Mouse (Mus musculus): ENCODE data around the gene Phlpp1. TPM values are rescaled to one million over a fixed set of nuclear protein-coding genes. Genes with fewer than 3 reads are reported as not detected.

Gene Phlpp1
- polyA plus RNA-seq, 1 experiment = 27.0 TPM

GRCm38 (mm10) chr1:106183701-106184100 lies 12.1 kb downstream of the Phlpp1 start:
- no peak for DNase-seq (ENCODE audit: low read depth)
- no peak for TF ChIP-seq POLR2A (IDR thresholded peaks at IDR 0.05; ENCODE audit: borderline replicate concordance, extremely low read depth, insufficient read depth, insufficient read length, poor library complexity, severe bottlenecking)
- no peak for TF ChIP-seq CTCF (IDR thresholded peaks at IDR 0.05; ENCODE audit: borderline replicate concordance, extremely low read depth, insufficient read depth, insufficient read length)

GRCm38 (mm10) chr1:106184780-106185460 lies 13.4 kb downstream of the Phlpp1 start:
- DNase-seq (ENCODE audit: low read depth) = no peak
- TF ChIP-seq POLR2A (IDR thresholded peaks at IDR 0.05; ENCODE audit: borderline replicate concordance, extremely low read depth, insufficient read depth, insufficient read length, poor library complexity, severe bottlenecking) = no peak

GRCm38 (mm10) chr1:106185461-106185924 lies 13.9 kb downstream of the Phlpp1 start:
- TF ChIP-seq POLR2A (IDR thresholded peaks at IDR 0.05; ENCODE audit: borderline replicate concordance, extremely low read depth, insufficient read depth, insufficient read length, poor library complexity, severe bottlenecking) (no peak), CTCF (IDR thresholded peaks at IDR 0.05; ENCODE audit: borderline replicate concordance, extremely low read depth, insufficient read depth, insufficient read length) (no peak)

DNA sequence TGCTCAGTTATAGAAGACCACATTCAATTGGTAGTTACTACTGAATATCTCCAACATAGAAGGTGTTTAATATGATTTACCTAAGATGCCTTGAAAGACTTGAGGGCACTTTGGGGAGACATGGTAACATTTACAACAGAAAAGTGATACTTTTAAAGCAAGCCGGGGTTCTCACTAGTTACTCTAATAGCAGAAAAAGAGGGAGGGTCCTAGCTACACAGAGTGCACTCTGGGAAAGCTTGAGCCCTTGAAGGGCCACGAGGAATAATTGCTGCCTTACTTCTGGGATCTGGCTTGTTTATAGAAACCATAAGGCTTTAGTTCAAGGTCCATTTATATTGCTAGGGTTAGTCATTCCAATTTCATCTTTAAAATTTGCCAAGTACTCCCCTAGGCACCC lies 14.5 kb downstream of the Phlpp1 start:
- DNase-seq (ENCODE audit: low read depth) = no peak
- no peak for TF ChIP-seq CTCF (IDR thresholded peaks at IDR 0.05; ENCODE audit: borderline replicate concordance, extremely low read depth, insufficient read depth, insufficient read length)

More at GRCm38 (mm10) chr1:106185461-106185924, 13.9 kb downstream of the Phlpp1 start:
- DNase-seq (ENCODE audit: low read depth) = peak; percentile 61

GRCm38 (mm10) chr1:106187480-106187879 lies 15.9 kb downstream of the Phlpp1 start:
- no peak for DNase-seq (ENCODE audit: low read depth)
- TF ChIP-seq POLR2A (IDR thresholded peaks at IDR 0.05; ENCODE audit: borderline replicate concordance, extremely low read depth, insufficient read depth, insufficient read length, poor library complexity, severe bottlenecking) (no peak), CTCF (IDR thresholded peaks at IDR 0.05; ENCODE audit: borderline replicate concordance, extremely low read depth, insufficient read depth, insufficient read length) (no peak)

DNA sequence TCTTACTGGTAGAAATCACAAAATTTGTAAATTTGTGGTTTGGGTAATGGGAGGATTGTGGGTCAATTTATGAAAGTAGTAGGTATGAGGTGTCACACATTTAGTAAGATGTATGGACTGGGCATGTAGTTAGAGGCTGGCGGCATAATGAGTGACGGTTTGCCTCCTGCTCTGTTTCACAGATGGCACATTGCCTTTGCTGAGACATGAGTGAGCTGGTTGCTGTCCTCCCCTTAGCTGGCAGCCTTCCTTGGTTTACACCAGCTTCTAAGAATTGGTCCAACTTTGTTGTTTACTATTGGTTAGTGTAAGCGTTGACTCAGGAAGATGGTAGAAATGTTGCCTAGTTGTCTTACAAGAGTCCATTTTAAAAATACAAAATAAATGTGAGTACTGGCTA lies 17.2 kb downstream of the Phlpp1 start:
- peak; percentile 67 for DNase-seq (ENCODE audit: low read depth)

GRCm38 (mm10) chr1:106189311-106189710 lies 17.8 kb downstream of the Phlpp1 start:
- TF ChIP-seq CTCF (IDR thresholded peaks at IDR 0.05; ENCODE audit: borderline replicate concordance, extremely low read depth, insufficient read depth, insufficient read length) (no peak), POLR2A (IDR thresholded peaks at IDR 0.05; ENCODE audit: borderline replicate concordance, extremely low read depth, insufficient read depth, insufficient read length, poor library complexity, severe bottlenecking) (no peak)
- DNase-seq (ENCODE audit: low read depth) = no peak

More for the DNA sequence above, 17.2 kb downstream of the Phlpp1 start:
- TF ChIP-seq POLR2A (IDR thresholded peaks at IDR 0.05; ENCODE audit: borderline replicate concordance, extremely low read depth, insufficient read depth, insufficient read length, poor library complexity, severe bottlenecking) = no peak
- no peak for TF ChIP-seq CTCF (IDR thresholded peaks at IDR 0.05; ENCODE audit: borderline replicate concordance, extremely low read depth, insufficient read depth, insufficient read length)

GRCm38 (mm10) chr1:106190695-106191094 lies 19.1 kb downstream of the Phlpp1 start:
- TF ChIP-seq CTCF (IDR thresholded peaks at IDR 0.05; ENCODE audit: borderline replicate concordance, extremely low read depth, insufficient read depth, insufficient read length) = no peak
- no peak for DNase-seq (ENCODE audit: low read depth)

DNA sequence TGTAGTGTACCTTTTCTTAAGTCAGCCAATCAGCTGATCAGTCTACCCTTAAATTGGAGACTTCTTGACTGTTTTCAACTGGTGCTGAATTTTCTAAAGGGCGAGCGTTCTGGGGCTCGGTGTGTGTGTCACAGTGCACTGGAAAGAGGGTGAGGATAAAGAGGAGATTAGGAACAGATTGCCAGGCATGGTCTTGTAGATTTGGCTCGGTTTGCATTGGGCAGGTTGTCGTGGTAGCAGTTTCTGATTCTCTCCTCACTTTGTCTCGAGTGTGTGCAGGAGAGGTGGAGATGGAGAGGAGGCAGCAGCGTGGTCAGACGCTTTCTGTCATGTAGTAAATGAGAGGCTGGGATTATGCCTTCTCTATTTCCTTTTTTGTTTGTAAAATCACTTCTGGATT lies 20.3 kb downstream of the Phlpp1 start:
- TF ChIP-seq POLR2A (IDR thresholded peaks at IDR 0.05; ENCODE audit: borderline replicate concordance, extremely low read depth, insufficient read depth, insufficient read length, poor library complexity, severe bottlenecking) (no peak), CTCF (IDR thresholded peaks at IDR 0.05; ENCODE audit: borderline replicate concordance, extremely low read depth, insufficient read depth, insufficient read length) (no peak)
- no peak for DNase-seq (ENCODE audit: low read depth)

GRCm38 (mm10) chr1:106192864-106193470 lies 21.4 kb downstream of the Phlpp1 start:
- no peak for DNase-seq (ENCODE audit: low read depth)
- no peak for TF ChIP-seq POLR2A (IDR thresholded peaks at IDR 0.05; ENCODE audit: borderline replicate concordance, extremely low read depth, insufficient read depth, insufficient read length, poor library complexity, severe bottlenecking)
- no peak for TF ChIP-seq CTCF (IDR thresholded peaks at IDR 0.05; ENCODE audit: borderline replicate concordance, extremely low read depth, insufficient read depth, insufficient read length)

- TF ChIP-seq CTCF (IDR thresholded peaks at IDR 0.05; ENCODE audit: borderline replicate concordance, extremely low read depth, insufficient read depth, insufficient read length) (no peak), POLR2A (IDR thresholded peaks at IDR 0.05; ENCODE audit: borderline replicate concordance, extremely low read depth, insufficient read depth, insufficient read length, poor library complexity, severe bottlenecking) (no peak)
Observed at GRCm38 (mm10) chr1:106193487-106193886, 21.9 kb downstream of the Phlpp1 start.

DNA sequence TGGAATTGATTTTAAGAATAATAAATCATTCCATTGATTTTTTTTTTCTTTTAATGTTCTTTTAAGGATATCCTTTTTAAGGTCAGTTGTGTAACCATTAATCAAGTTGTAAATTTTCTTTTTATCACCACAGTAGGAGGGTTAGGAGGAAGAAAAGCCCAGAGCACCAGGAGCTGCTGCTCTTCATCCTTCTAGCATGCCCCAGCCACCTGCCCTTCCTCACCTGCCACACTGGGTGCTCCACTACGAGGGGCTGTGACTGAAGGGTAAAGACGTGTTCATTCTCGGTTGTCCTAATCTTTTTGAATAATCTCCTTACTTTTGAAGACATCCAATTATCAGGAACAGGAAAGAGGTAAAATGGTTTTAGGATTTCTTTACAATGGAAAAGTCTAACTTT lies 22.7 kb downstream of the Phlpp1 start:
- DNase-seq (ENCODE audit: low read depth) = no peak
- TF ChIP-seq POLR2A (IDR thresholded peaks at IDR 0.05; ENCODE audit: borderline replicate concordance, extremely low read depth, insufficient read depth, insufficient read length, poor library complexity, severe bottlenecking) (no peak), CTCF (IDR thresholded peaks at IDR 0.05; ENCODE audit: borderline replicate concordance, extremely low read depth, insufficient read depth, insufficient read length) (no peak)

More at GRCm38 (mm10) chr1:106193487-106193886, 21.9 kb downstream of the Phlpp1 start:
- DNase-seq (ENCODE audit: low read depth) = no peak

Measured in brain, embryonic 14.5 days (tissue).